Mouse (Mus musculus) stomach, embryonic 15.5 days (tissue): ENCODE results near the gene Ehbp1l1. TPM values are rescaled to one million over a fixed set of nuclear protein-coding genes. Genes with fewer than 3 reads are reported as not detected.
A peak's percentile ranks its signal among the peaks of the same experiment; 100 is the strongest.

Source experiments
- ATAC-seq: fragments of 200-750 bp; cut with Nextera tagmentation; 2 replicates; pipeline ENCODE4 v1.8.0; 2017; ENCODE audit warnings: low read depth, moderate number of reproducible peaks, moderate TSS enrichment; ENCODE audit not compliant: insufficient read depth, low FRiP score
- H3K27ac ChIP-seq: fragments of 300-500 bp; sonication (generic); 2 replicates; pipeline ENCODE4 v1.5.1; 2015; ENCODE audit warnings: mild to moderate bottlenecking, inconsistent platforms
- H3K27me3 ChIP-seq: fragments of 300-500 bp; sonication (generic); replicated peaks from 2 replicates; pipeline ENCODE4 v1.6.1; 2015; ENCODE audit warnings: inconsistent platforms
- H3K36me3 ChIP-seq: fragments of 300-500 bp; sonication (generic); 2 replicates; pipeline ENCODE4 v1.6.1; 2015; ENCODE audit warnings: inconsistent platforms
- H3K4me1 ChIP-seq: fragments of 300-500 bp; sonication (generic); 2 replicates; pipeline ENCODE4 v1.6.1; 2015; ENCODE audit warnings: inconsistent platforms
- H3K4me2 ChIP-seq: fragments of 300-500 bp; sonication (generic); 2 replicates; pipeline ENCODE4 v1.6.1; 2015; ENCODE audit warnings: mild to moderate bottlenecking, inconsistent platforms
- H3K4me3 ChIP-seq: fragments of 300-500 bp; sonication (generic); replicated peaks from 2 replicates; pipeline ENCODE4 v1.5.1; 2015; ENCODE audit warnings: inconsistent platforms
- H3K9ac ChIP-seq: fragments of 300-500 bp; sonication (generic); 2 replicates; pipeline ENCODE4 v1.6.1; 2015; ENCODE audit warnings: inconsistent platforms
- H3K9me3 ChIP-seq: fragments of 300-500 bp; sonication (generic); 2 replicates; pipeline ENCODE4 v1.6.1; 2016; ENCODE audit warnings: inconsistent platforms
- WGBS: fragments of 180-500 bp; shearing (Covaris S2); methylation state at CpG from one replicate; pipeline ENCODE4 v1.1.7; 2015; 5-methylcytosine and 5-hydroxymethylcytosine counted together
- polyA plus RNA-seq: library from polyadenylated mRNA; unstranded; fragments of >200 nt; fragmentation: Nextera tagmentation; extraction: Ambion mirVana; gene quantifications from 2 replicates; pipeline ENCODE4 v1.2.1, GENCODE M21; 2015

The Ehbp1l1 gene
- polyA plus RNA-seq, 1 experiment from 2014 or later, result 50.0 TPM

GRCm38 (mm10) chr19:5685431-5685830 lies 40.7 kb downstream of the Ehbp1l1 start:
- no peak overlapping the region for H3K27ac ChIP-seq
- WGBS, result 95% methylated on average over 19 of the region's 19 CpGs
- peaks cover 15% of the 10 kb centered on the region for H3K4me1 ChIP-seq
- H3K27me3 ChIP-seq, result no peaks in the 10 kb centered on the region
- no peaks in the 10 kb centered on the region for H3K9me3 ChIP-seq
- H3K4me3 ChIP-seq, result no peak overlapping the region
- H3K9ac ChIP-seq, result no peak overlapping the region
- peaks cover 50% of the 10 kb centered on the region for H3K36me3 ChIP-seq
- ATAC-seq, result no peak
- no peak overlapping the region for H3K4me2 ChIP-seq

- ATAC-seq, result no peak
- Histone ChIP-seq H3K9ac (no peak overlapping the region), H3K36me3 (peaks cover 55% of the 10 kb centered on the region), H3K4me1 (peaks cover 11% of the 10 kb centered on the region), H3K4me2 (no peak overlapping the region), H3K4me3 (no peak overlapping the region), H3K27ac (no peak overlapping the region), H3K27me3 (no peaks in the 10 kb centered on the region), H3K9me3 (no peaks in the 10 kb centered on the region)
- WGBS, result 94% methylated on average over 13 of the region's 13 CpGs
Measured at GRCm38 (mm10) chr19:5684985-5685384, 41.1 kb downstream of the Ehbp1l1 start.

- Histone ChIP-seq H3K4me2 (no peak overlapping the region), H3K27me3 (no peaks in the 10 kb centered on the region), H3K4me1 (peaks cover 11% of the 10 kb centered on the region), H3K27ac (no peak overlapping the region), H3K4me3 (no peak overlapping the region), H3K9ac (no peak overlapping the region), H3K36me3 (peaks cover 62% of the 10 kb centered on the region), H3K9me3 (no peaks in the 10 kb centered on the region)
- WGBS, result 93% methylated on average over 12 of the region's 12 CpGs
- no peak for ATAC-seq
Measured at GRCm38 (mm10) chr19:5684236-5684635, 41.9 kb downstream of the Ehbp1l1 start.

- Histone ChIP-seq H3K4me2 (no peak overlapping the region), H3K4me1 (no peaks in the 10 kb centered on the region), H3K4me3 (no peak overlapping the region), H3K27me3 (no peaks in the 10 kb centered on the region), H3K9ac (no peak overlapping the region), H3K36me3 (peaks cover 76% of the 10 kb centered on the region), H3K9me3 (no peaks in the 10 kb centered on the region), H3K27ac (no peak overlapping the region)
- no peak for ATAC-seq
- 82% methylated on average over 4 of the region's 4 CpGs for WGBS
Measured at GRCm38 (mm10) chr19:5680432-5680831, 45.7 kb downstream of the Ehbp1l1 start.

- Histone ChIP-seq H3K4me3 (no peak overlapping the region), H3K9me3 (no peaks in the 10 kb centered on the region), H3K36me3 (peaks cover 59% of the 10 kb centered on the region), H3K9ac (no peak overlapping the region), H3K4me2 (no peak overlapping the region), H3K4me1 (peaks cover 5% of the 10 kb centered on the region), H3K27ac (no peak overlapping the region), H3K27me3 (no peaks in the 10 kb centered on the region)
- 84% methylated on average over 4 of the region's 4 CpGs for WGBS
- no peak for ATAC-seq
Measured at GRCm38 (mm10) chr19:5668372-5668771, 57.7 kb downstream of the Ehbp1l1 start.

GRCm38 (mm10) chr19:5666386-5666785 lies 59.7 kb downstream of the Ehbp1l1 start:
- Histone ChIP-seq H3K4me3 (no peak overlapping the region), H3K9me3 (no peaks in the 10 kb centered on the region), H3K27me3 (no peaks in the 10 kb centered on the region), H3K4me1 (peaks cover 17% of the 10 kb centered on the region), H3K9ac (no peak overlapping the region), H3K4me2 (no peak overlapping the region), H3K27ac (no peak overlapping the region), H3K36me3 (peaks cover 41% of the 10 kb centered on the region)
- 94% methylated on average over 18 of the region's 18 CpGs for WGBS
- ATAC-seq, result no peak

- 73% methylated on average over 15 of the region's 15 CpGs for WGBS
- H3K9me3 ChIP-seq, result no peaks in the 10 kb centered on the region
- H3K4me2 ChIP-seq, result no peak overlapping the region
- H3K4me3 ChIP-seq, result no peak overlapping the region
- H3K27ac ChIP-seq, result no peak overlapping the region
- no peak overlapping the region for H3K9ac ChIP-seq
- H3K36me3 ChIP-seq, result peaks cover 34% of the 10 kb centered on the region
- ATAC-seq, result peak; percentile 61
- peaks cover 17% of the 10 kb centered on the region for H3K4me1 ChIP-seq
- H3K27me3 ChIP-seq, result no peaks in the 10 kb centered on the region
Measured at GRCm38 (mm10) chr19:5665465-5665864, 60.7 kb downstream of the Ehbp1l1 start.

- H3K27me3 ChIP-seq, result no peaks in the 10 kb centered on the region
- H3K36me3 ChIP-seq, result peaks cover 28% of the 10 kb centered on the region
- no peak for ATAC-seq
- no peak overlapping the region for H3K4me3 ChIP-seq
- no peak overlapping the region for H3K9ac ChIP-seq
- no peaks in the 10 kb centered on the region for H3K9me3 ChIP-seq
- H3K4me2 ChIP-seq, result no peak overlapping the region
- 91% methylated on average over 10 of the region's 10 CpGs for WGBS
- peaks cover 20% of the 10 kb centered on the region for H3K4me1 ChIP-seq
- no peak overlapping the region for H3K27ac ChIP-seq
Measured at GRCm38 (mm10) chr19:5664669-5665257, 61.4 kb downstream of the Ehbp1l1 start.

GRCm38 (mm10) chr19:5662981-5663913 lies 62.9 kb downstream of the Ehbp1l1 start, which contains the start of gene Sipa1:
Gene Sipa1, minus strand, starts transcription at chr19:5663707.
- Histone ChIP-seq H3K9me3 (no peaks in the 10 kb centered on the region), H3K27ac (peak within 1 kb of the TSS; percentile 94), H3K36me3 (peaks cover 33% of the 10 kb centered on the region), H3K27me3 (no peaks in the 10 kb centered on the region), H3K4me3 (peak within 1 kb of the TSS; percentile 62), H3K9ac (peak within 1 kb of the TSS; percentile 54), H3K4me2 (peak within 1 kb of the TSS; percentile 78), H3K4me1 (peaks cover 20% of the 10 kb centered on the region)
- 1% methylated on average over 32 of the region's 32 CpGs for WGBS
- ATAC-seq, result peak; percentile 94

- Histone ChIP-seq H3K4me3 (peak overlapping the region; percentile 62), H3K4me1 (peaks cover 20% of the 10 kb centered on the region), H3K27me3 (no peaks in the 10 kb centered on the region), H3K9ac (no peak overlapping the region; the same call in 1 of the 2 replicates), H3K36me3 (peaks cover 28% of the 10 kb centered on the region), H3K27ac (peak overlapping the region; percentile 94), H3K4me2 (peak overlapping the region; percentile 78), H3K9me3 (no peaks in the 10 kb centered on the region)
- no peak for ATAC-seq
- 63% methylated on average over 8 of the region's 8 CpGs for WGBS
Measured at GRCm38 (mm10) chr19:5662310-5662709, 63.8 kb downstream of the Ehbp1l1 start.

GRCm38 (mm10) chr19:5660942-5661751 lies 65.0 kb downstream of the Ehbp1l1 start:
- Histone ChIP-seq H3K27ac (peak overlapping the region; percentile 38; the same call in 1 of the 2 replicates), H3K4me1 (peaks cover 20% of the 10 kb centered on the region), H3K4me2 (peak overlapping the region; percentile 78), H3K27me3 (no peaks in the 10 kb centered on the region), H3K36me3 (peaks cover 20% of the 10 kb centered on the region), H3K4me3 (peak overlapping the region; percentile 18), H3K9me3 (no peaks in the 10 kb centered on the region), H3K9ac (no peak overlapping the region)
- WGBS, result 76% methylated on average over 16 of the region's 16 CpGs
- no peak for ATAC-seq
